Mouse (Mus musculus) right cerebral cortex, adult 18-20 months (tissue): ENCODE measurements at regions not wholly inside any gene's neighbourhood (a gene's known extent, or its start where the extent isn't known, plus 50 kb on each side); places are given as distances from the start of the nearest gene placed in this dataset.

ENCODE experiments used
- DNase-seq: peaks from one replicate; pipeline ENCODE4 v3.0.0; 2022; ENCODE audit warnings: mixed read lengths

DNA sequence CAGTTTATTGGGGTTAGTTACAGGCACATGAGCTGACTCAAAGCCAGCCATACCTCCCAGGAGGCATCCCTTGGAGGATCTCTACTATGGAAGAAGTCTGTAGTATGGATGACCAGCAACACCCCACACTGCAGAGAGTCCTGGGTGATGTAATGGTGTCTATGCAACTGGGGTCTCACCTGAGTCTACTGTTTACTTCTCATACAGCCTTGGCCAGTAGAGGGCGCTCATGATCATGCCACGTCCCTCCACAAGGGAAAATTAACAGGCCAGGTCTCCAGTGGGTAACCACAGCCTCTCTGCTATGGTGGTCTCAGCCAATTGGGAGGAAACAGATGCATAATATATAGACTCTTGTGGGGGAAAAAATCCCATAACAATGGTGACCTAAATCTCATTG is 111.7 kb downstream of the Cdh26 start:
- DNase-seq: peak; percentile 25

DNA sequence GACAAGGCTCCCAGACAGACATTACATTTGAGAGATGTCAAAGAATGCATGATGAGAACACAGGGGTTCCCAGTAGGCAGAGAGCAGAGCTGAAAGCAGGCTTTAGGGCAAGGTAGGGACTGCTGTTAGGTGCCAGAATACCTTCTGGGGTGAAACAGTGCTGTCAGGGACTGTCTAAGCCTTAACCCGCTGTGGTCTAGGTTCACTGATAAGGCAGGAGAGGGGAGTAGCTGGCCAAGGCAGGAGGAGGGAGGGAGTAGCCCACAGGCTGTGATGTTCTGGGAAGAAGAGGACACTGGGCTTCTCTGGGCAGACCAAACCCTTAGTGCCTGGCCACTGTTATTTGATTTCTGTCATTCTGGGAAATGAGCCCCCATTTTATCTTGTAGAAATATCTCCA is 114.1 kb downstream of the Cdh26 start:
- no peak for DNase-seq

DNA sequence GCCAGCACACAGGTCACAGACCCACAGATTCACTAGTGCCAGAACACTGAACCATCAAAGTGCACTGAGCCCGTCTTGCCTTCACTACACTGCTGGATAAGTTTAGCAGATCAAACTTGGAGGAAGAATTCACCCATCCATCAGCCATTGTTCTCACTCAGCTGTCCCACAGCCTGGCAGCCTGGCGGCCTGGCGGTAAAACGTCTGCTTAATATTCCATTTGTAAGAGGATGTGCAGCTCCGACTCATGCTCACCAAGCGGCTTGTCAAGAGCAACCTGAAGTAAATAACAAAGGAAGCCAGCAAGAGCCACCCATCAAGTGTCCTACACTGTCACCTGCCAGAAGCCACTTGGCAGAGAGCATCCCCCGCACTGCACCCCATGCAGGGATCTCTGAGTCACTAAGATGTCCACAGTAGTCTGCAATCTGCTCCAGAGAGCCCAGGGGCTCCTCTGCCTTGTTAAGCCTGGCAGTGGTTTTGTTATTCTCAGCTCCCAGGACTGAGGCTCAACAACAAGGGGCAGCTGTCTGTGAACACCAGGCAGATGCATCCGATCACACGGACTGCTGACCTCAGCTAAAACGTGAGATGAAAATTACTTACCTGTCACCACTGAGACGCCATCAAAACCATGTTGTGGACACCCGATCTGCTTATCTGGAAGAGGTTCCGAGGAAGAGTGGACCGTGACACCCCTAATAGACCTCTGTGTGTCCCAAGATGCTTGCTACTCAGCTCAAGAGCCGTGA is 115.4 kb downstream of the Cdh26 start:
- DNase-seq: no peak

DNA sequence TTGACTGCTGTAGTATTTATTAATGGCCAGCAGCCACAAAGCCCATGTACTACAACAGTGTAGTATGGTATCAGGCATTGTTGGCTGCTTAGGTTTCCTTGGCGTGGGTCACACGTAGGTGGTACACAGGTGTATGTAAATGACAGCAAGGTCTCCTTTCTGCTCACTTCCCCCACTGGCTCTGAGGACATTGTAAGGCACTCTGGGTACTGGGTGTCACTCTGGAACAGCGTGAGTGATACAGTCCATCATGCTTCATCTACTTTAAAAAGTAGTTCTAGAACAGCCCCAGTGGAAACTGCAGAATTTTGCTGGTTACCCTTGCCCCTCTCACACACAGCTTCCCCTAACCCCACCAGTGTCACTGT is 116.0 kb downstream of the Cdh26 start:
- DNase-seq: no peak

DNA sequence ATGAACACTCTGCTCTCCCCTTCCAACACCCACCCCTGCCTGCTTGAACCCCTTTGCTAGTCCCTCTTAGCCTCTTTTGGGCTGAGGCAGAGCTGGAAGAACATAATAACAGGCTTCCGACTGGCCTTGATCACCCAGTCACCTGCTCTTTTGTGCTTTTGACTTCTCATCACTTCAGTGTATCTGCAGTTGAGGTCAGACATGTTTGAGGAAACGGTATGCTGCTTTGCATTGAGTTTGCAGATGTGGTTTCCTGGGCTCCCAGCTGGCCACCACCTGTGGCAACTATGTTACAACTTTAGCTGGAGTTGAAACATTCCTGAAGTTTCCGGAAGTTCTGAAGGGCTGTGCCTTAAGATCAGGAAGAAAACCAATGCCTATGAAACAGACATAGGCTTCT is 116.6 kb downstream of the Cdh26 start:
- DNase-seq: no peak

DNA sequence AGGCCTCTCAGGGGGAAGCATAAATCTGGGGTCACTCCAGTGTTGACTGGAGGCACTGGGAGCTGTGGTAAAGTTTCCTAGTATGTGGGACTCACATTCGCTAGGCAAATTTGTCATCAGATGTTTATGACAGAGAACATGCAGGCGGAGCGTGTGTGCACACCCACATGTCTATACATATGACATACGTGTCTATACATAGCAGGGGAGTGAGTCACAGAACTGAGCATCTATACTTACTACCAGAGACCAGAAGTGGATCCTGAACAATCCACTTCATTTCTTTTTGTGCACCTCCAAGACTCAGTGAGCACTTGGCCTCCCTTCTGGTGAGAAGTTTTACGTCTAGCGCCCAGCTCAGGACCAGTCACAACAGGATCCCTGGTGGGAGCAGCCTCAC is 118.6 kb downstream of the Cdh26 start:
- DNase-seq: peak; percentile 40

DNA sequence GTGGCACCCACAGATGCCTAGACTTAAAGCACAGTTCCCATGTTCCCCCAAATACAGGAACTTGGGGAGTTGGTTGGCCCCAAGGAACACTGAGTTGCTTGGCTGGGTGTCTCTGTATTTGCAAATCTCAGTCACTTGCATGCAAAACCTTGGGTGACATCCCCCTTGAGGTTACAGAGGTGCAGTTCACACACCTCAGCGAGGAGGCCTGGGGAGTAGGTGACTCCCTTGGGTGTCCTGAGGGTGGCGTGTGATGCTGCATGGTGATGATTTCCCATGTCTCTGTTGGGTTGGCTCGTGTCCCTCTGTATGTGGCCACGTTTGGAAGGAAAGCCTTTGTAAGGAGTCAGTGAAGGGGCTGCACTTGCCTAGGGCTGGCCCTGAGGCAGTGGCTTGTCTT is 123.4 kb downstream of the Cdh26 start:
- DNase-seq: no peak

DNA sequence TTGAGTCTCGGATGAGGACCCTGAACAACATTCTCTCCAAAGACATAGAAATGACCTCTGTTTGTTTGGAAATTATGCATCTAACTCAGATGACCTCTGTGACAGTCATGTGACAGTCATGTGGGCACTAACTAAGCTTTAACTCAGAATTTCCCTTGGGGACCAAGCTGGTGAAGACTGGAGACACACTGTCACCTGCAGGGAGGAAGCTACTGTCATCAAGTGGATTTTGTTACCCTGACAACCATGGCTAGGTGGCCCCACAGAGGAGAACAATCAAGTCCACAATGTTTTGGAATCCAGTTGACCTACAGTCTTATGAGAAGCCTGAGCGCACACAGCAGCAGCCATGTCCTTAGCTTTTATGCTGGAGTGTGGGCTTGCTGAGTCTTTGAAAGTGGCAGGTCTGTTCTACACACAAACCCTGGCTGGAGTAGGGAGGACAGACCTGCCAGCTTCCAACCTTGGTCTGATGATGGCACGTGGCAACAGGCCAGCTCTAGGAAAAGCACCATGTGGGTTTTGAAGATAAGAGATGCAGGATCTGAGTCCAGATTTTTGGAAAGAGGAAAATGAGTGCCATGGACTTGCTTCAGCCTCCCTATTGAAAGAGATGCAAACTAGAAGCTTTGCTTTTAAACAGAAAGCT is 125.5 kb downstream of the Cdh26 start:
- no peak for DNase-seq

DNA sequence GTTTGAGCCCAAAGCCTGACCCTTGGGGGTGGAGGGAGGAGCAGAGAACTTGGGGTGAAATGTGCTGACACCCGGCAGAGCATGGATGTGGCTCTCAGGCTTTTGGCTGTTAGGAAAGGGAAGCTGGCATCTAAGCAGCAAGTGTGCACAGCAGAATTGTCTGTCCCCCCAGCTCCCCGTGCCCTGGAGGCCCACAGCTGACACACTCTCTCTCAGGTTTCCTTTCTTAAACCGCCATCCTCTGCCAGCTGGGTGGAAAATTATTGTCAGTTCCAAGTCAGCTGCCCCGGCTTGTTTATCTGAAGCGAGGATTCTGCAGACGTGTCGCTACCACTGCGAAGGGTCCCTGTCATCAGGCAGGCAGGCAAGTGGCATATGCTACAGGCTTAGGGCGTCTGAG is 127.6 kb downstream of the Cdh26 start:
- DNase-seq: no peak

DNA sequence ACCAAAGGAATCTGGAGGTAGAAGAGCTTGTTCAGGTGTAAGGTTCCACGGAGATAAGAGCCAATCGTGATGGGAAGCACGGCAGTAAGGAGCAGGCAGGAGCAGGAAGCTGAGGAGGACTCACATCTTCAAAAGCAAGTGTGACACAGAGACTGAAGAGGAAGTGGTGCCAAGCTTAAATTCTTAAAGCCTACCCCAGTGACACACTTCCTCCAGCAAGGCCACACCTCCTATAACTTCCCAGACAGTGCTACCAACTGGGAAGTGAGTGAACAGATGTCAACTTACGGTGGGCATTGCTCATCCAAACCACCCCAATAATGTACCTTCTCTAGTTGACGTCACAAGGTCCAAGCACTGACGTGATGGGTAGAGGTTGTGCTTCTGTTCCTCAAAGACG is 133.0 kb downstream of the Cdh26 start:
- no peak for DNase-seq

DNA sequence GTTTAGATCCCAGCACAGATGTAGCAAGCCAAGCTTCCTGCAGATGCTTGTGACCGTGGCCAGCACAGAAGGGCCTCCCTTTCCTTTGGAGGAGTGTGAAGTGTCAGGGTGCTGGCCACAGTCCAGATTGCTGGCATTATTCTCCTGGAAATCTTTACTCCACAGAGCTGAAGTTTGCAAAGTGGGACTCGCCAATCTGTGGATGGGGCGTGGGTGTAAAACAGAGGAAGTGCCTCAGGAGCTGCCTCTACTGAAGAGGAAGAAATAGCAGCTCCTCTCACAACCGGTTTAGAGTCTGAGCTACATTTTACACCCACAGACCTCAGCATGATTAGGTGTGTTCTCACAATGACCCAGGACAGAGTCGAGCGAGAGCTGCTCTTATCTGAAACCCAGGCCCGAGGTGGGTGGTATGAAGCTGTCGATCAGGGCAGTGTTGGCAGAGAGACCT is 135.1 kb downstream of the Cdh26 start:
- DNase-seq: peak; percentile 93

DNA sequence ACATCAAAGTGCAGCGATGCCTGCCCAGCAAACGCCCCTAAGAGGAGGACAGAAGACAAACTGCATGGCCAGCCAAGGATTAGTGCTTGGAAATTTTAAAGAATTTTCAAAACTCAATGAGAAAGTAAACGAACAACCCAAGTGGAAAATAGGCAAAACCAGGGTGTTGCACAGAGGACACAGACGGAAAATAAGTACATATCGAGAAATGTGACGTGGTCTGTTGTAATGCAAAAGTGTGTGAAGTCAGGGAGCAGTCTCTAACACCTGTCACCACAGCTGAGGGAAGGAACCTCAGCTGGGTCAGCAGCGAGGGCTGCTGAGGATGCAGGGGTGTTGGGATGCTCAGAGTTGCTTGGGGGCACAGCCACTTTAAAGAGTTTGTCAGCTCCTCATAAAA is 137.2 kb downstream of the Cdh26 start:
- DNase-seq: no peak

DNA sequence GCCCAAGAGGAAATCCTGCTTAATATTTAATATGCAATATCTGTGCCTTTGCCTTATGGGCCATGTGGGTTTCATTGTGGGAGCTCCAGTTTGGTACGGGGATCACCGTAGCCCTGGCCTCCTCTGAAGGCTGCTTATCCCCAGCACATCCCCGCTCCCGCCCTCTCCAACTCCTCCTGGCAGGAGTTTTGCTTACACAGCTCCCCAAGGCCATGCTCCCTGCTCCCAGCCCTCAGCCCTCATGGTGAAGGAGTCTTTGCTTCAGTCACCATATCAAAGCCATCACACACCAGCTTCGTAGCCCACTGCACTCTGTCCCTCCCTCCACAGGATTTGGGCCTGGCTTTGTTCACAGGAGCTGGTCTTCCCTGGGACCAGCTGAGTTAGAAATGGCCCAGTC is 142.0 kb downstream of the Cdh26 start:
- no peak for DNase-seq

DNA sequence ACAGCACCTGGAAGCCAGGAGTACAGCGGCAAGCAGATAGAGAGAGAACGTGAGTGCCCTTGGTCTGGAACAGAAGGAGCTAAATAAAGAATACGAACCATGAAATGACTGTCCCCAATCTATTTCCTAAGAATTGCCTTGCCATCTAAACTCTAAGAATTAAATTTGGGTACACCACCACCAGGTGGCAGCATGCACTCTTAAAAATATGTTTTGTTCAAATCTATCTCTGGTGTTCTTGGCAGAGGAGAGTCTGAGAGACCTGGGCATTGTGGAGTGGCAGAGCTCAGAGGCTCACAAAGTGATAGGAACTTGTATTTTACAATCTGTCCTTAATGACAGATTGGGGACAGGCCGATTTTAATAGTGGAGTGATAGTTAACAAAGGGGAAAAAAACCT is 144.5 kb downstream of the Cdh26 start:
- DNase-seq: peak; percentile 74

DNA sequence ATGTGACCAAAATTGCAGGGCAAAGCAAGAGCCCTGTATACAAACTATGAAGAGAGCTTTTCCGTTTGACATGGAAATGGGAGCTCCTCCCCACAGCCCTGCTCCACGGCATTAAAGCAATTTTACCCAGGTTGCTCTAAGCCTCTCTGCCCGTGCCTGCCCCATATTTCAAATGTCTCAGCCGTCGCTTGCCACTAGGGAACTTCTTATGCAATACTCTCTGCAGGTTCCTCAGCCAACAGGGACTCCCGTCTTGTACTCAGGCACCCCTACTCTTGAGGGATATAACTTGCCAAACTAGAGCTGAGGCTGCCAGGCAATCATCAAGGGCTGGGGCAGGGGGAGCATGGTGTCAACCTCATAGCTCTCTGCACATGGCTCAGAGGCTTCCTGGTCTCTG is 145.1 kb downstream of the Cdh26 start:
- DNase-seq: no peak

DNA sequence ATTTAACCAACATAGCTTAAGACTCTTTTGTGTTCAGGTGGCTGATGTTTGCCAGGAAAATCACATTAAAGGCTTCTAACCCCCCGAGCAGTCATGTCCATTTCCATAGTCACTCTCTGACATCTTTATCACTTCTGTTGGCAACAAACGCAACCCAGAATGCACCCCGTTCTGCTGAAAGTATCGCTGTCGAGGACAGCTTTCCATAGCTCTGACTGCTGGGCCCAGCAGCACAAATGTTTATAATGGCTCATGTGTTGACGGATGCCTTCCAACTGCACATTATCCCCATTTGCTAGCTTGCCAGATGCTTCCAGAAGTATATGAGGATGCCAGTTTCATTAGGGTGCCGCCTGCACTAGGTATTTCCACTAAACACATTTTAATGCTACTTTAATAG is 145.7 kb downstream of the Cdh26 start:
- DNase-seq: no peak

DNA sequence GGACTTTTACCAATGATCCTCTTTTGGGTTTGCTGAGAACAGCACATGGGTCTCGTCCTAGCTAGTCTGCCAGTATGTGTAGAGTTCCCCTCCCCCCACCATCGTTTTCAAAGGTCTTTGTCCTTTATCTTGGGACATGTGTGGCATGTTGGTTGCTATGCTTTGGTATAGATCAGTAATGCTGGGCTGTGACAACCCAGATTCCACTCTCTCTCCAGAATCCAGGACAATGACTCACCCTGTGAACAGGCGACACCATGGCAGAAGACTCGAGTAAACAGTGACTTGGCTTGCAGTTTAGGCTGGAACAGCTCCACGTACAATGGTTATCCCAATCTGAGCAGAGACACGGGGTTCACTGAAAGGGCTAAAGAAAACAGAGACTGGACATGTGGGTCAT is 149.2 kb downstream of the Cdh26 start:
- no peak for DNase-seq

DNA sequence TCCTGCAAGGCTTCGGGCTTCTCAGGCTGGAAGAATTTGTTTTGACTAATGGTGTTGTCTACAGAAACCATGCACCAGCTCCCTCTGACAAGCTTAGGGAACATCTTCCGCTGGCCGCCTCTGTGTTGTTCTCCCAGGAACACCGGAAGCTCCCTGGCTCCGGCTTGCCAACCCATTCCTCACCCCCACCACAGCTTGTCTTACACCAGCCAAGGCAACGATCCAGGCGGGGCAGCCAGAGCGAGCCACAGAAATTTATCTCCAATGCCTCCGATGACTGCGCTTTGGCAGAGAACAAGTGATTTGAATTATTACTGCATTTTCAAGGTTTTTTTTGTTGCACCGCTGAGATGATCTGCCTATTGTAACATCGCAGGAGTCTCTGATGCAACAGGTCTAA is 151.0 kb downstream of the Cdh26 start:
- DNase-seq: peak; percentile 16

DNA sequence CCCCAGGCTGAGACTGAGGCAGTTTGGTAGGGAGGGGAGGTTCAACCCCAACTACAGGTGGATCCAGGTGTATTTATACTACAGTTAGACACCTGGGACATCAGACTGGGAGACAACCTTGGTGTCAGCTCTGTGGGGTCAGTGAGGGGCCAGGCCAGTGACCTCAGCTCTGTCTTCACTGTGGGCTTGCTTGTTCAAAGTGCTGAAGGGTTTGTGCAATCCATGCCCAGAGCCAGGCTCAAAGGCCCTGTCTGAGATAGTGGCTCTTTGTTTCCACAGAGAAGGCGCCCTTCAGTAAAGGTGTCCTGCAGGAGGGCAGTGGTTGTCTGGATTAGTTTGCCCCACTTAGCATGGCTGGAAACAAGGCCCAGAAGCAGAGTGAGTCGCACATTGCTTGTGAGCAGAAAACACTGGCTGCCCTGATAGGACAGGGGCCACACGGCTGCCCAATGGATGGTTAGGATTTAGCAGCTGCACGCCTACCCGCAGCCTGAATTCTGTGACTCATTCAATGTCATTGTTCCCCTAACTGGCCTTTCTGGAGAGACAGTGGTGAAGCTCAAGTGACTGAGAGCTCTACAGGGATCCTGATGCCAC is 154.7 kb downstream of the Cdh26 start:
- no peak for DNase-seq

DNA sequence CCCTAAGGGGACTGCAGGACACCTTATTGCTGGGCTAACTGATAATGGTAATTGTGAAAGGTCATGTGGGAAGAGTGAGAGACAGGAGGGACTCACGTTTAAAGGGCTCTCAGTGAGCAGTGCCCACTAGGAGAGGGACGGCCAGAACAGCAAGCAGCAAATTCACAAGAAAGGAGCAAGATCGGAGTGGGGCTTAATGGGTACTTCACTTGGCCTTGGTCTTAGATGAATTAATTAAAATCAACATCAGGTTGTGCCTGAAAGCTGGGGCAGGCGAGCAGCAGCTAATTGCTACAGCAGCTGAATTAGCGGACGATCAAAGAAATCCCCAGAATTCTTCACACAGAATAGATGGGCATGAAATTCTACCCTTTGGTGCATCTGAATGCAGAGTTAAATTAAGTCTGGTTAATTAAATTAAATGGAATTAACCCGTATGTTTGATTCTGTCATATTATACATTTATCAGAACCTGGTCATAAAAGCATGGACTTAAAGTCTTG is 156.9 kb downstream of the Cdh26 start:
- no peak for DNase-seq

DNA sequence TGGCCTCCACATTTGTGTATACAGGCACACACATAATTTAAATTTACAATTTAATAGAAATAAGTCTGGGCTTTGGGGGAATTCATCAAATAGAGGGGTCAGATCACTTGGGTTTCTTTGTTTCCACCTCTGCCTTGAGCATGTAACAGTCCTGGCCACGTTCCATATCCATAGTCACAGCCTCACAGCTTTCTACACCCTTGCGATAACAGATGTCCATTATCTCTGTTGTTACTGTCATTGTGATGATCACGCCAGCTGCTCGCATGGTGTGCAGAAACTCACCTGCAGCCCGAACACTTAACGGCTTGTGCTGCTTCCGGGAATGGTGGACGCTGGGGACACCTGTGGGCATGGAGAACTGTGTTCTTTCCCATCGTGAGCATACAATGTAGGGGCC is 163.4 kb downstream of the Cdh26 start:
- no peak for DNase-seq

DNA sequence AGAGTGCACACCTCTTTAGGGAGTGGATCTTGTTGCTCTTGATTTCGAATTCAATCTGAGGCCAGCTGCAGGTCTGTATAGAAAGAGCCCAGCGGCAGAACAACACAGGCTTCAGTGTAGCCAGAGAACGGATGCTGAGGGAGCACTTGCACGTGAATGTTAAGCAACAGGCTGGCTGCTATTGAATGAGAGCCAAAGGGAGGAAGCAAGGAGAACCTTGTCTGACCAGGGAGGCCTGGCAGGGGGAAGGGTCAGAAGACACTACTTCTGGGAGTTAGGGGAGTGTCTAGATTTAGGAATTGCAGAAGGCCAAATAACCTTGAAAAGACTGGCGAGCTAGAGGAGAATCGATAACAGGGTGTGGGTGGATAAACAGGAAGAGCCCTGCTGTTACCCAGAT is 163.8 kb downstream of the Cdh26 start:
- DNase-seq: no peak

DNA sequence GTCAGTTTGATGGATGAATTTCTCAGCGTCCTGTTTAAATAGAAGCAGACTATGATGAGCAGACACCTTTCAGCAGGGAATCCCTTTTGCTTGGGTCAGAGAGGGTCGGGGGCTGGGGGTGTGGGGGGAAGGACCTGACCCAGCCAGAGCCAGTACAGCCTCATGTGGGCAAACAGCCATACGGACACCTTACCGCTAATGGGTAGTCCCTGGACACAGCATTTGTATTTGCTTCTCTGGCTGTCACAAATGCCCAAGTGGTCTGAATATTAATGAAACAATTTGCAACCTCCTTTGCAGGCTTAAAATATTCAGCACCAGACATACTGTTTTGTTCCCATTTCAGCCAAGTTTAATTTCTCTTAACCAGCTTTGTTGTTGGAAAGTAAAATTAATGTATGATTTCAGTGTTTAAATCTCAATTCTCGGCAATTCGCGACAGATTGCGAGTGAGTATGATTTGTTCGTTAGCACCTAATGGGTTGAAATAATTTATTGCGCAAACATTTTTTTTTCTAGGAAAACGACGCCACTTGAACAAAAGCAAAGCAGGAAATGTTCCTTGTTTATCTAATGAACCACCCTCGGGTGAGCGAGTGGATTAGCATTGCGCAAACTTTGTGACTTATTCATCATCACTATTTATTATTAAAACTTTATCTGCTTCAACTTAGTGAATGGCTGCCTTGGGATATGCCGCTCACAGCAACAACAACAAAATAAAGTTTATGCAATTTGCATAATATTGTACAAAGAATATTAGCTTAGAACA is 166.2 kb downstream of the Cdh26 start:
- DNase-seq: no peak

DNA sequence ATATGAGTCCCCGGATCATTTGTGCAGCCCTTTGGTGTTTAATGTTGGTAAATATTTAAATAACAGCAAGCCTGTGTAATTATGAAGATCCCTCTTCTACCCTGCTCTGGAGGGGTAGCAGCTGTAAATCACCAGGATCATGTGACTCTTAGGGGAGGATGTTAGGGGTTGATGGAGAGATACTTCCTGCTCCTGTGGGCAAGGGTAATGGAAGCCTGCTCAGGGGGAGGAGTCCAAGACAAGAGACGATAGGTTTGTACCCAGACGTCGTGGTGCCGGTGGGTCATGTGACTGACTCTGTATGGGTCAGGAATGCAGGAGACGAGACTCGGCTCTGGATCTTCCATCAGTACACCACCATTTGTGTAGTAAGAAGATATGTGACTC is 166.7 kb downstream of the Cdh26 start:
- DNase-seq: no peak
